Mouse (Mus musculus) limb, embryonic 15.5 days (tissue): Measurements from ENCODE around the gene Hist1h4a. TPM values are rescaled to one million over a fixed set of nuclear protein-coding genes. Genes with fewer than 3 reads are reported as not detected.
"Not testable (repeated sequence)": the region's sequence is repeated elsewhere in the genome, so short reads cannot be mapped to it uniquely, and the experiment has no call there.

Experiments used
- ATAC-seq: fragments of 200-750 bp; cut with Nextera tagmentation; 2 replicates; pipeline ENCODE4 v1.8.0; 2017; ENCODE audit warnings: low read depth, moderate TSS enrichment; ENCODE audit not compliant: insufficient number of reproducible peaks, low FRiP score, low TSS enrichment
- H3K27ac ChIP-seq: fragments of 300-500 bp; sonication (generic); 2 replicates; pipeline ENCODE4 v1.5.1; 2015; ENCODE audit warnings: moderate library complexity, mild to moderate bottlenecking, inconsistent platforms
- H3K27me3 ChIP-seq: fragments of 300-500 bp; sonication (generic); 2 replicates; pipeline ENCODE4 v1.6.1; 2015; ENCODE audit warnings: inconsistent platforms
- H3K36me3 ChIP-seq: fragments of 300-500 bp; sonication (generic); 2 replicates; pipeline ENCODE4 v1.6.1; 2015; ENCODE audit warnings: inconsistent platforms
- H3K4me1 ChIP-seq: fragments of 300-500 bp; sonication (generic); 2 replicates; pipeline ENCODE4 v1.6.1; 2015; ENCODE audit warnings: inconsistent platforms
- H3K4me2 ChIP-seq: fragments of 300-500 bp; sonication (generic); 2 replicates; pipeline ENCODE4 v1.6.1; 2015; ENCODE audit warnings: mild to moderate bottlenecking, inconsistent platforms
- H3K4me3 ChIP-seq: fragments of 300-500 bp; sonication (generic); 2 replicates; pipeline ENCODE4 v1.5.1; 2015; ENCODE audit warnings: mild to moderate bottlenecking, inconsistent platforms
- H3K9ac ChIP-seq: fragments of 300-500 bp; sonication (generic); 2 replicates; pipeline ENCODE4 v1.6.1; 2015; ENCODE audit warnings: inconsistent platforms
- H3K9me3 ChIP-seq: fragments of 300-500 bp; sonication (generic); 2 replicates; pipeline ENCODE4 v1.6.1; 2016; ENCODE audit warnings: inconsistent platforms
- WGBS: fragments of 180-500 bp; shearing (Covaris S2); methylation state at CpG from one replicate; pipeline ENCODE4 v1.1.7; 2015; 5-methylcytosine and 5-hydroxymethylcytosine counted together
- polyA plus RNA-seq: library from polyadenylated mRNA; unstranded; fragments of >200 nt; fragmentation: Nextera tagmentation; extraction: Ambion mirVana; gene quantifications from 2 replicates; pipeline ENCODE4 v1.2.1, GENCODE M21; 2015

Hist1h4a gene
- polyA plus RNA-seq, 1 experiment from 2014 or later = 0.33 TPM

DNA sequence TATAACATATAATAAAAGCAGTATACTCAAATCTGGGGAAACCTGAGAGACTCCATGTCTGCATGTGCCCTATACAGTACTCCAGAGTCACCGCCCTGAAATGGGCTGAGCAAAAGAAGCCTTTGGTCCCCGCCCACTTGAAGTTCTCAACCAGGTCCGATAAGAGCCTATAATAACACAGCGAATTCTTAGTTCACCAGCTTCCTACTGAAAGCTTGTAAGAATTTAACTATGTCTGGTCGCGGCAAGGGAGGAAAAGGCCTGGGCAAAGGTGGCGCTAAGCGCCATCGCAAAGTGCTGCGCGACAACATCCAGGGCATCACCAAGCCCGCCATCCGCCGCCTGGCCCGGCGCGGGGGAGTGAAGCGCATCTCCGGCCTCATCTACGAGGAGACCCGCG lies 4.2 kb downstream of the Hist1h4a start, which contains the start of gene Hist1h4b:
TSS of gene Hist1h4b (plus strand) at position 224 of the 400 bp plus-strand sequence.
- ATAC-seq = peak; percentile 75
- Histone ChIP-seq H3K9me3 (no peaks in the 10 kb centered on the region), H3K4me1 (peaks cover 16% of the 10 kb centered on the region), H3K27me3 (no peaks in the 10 kb centered on the region), H3K9ac (peak within 1 kb of the TSS; percentile 5; the same call in 1 of the 2 replicates), H3K4me2 (peak within 1 kb of the TSS; percentile 60), H3K36me3 (no peaks in the 10 kb centered on the region), H3K4me3 (peak within 1 kb of the TSS; percentile 40), H3K27ac (peak within 1 kb of the TSS; percentile 92)
- WGBS = under 1% methylated on average over 19 of the region's 22 CpGs

DNA sequence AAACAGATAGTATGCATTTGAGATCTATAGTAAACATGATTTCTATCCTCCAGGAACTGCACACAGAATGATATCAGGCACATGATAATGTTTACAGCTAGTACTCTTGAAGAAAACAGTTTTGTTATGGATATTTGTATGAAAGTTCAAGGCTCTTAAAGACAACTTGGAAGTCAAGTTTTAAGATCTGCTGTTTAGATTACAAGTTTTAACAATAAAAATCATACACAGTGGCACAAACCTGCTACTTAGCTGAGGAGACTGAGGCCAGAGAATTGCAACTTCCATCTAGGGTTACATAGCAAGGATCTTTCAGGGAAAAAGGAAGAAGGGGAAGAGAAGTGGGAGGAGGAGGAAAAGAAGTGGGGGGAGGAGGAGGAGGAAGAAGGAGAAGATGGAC lies 6.0 kb downstream of the Hist1h4a start:
- Histone ChIP-seq H3K4me2 (no peak overlapping the region), H3K9ac (no peak overlapping the region), H3K4me1 (peaks cover 7% of the 10 kb centered on the region), H3K4me3 (no peak overlapping the region), H3K36me3 (no peaks in the 10 kb centered on the region), H3K27me3 (no peaks in the 10 kb centered on the region), H3K9me3 (no peaks in the 10 kb centered on the region), H3K27ac (no peak overlapping the region)
- no peak for ATAC-seq

DNA sequence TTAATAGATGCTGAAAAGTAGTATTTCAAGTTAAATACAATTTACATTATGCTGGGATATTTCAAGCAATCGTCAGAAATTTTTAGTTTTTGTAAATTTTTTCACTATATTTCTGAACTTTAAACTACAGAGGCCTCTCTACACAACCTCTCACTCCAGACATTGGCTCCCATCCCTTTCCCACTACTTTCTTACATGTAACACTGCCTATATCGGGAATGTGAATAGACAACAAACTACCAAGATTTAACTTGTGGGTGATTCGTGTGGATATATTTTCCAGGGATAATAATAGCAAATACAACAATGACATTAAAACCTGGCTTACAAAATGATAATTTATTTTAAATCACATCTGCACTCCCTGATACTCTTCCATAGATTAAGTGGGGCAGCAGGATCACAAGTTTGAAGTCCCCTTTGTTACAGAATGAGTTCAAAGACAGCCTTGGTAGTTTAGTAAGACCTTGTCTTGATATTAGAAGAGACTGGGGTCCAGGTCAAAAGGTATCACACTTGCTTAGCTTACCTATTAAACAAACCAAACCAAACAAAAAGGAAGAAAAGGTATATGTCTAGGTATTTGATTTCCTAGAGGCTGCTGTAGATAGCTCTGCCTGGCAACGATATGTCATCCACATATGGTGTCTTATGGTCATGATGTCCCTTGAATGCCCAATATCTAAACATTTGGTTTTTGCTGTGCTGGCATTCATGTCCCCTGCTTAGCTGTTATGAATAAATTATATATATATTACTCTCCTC lies 7.5 kb downstream of the Hist1h4a start:
- H3K9ac ChIP-seq = no peak overlapping the region
- peak overlapping the region; percentile 50; the same call in 1 of the 2 replicates for H3K27ac ChIP-seq
- H3K4me3 ChIP-seq = no peak overlapping the region
- H3K4me2 ChIP-seq = no peak overlapping the region
- H3K4me1 ChIP-seq = 0 out of 2 replicates have a peak, but pooled peaks cover 5% of the 10 kb centered on the region
- H3K36me3 ChIP-seq = no peaks in the 10 kb centered on the region
- H3K27me3 ChIP-seq = no peaks in the 10 kb centered on the region
- no peaks in the 10 kb centered on the region for H3K9me3 ChIP-seq
- WGBS = 49% methylated on average over 4 of the region's 4 CpGs
- no peak for ATAC-seq

DNA sequence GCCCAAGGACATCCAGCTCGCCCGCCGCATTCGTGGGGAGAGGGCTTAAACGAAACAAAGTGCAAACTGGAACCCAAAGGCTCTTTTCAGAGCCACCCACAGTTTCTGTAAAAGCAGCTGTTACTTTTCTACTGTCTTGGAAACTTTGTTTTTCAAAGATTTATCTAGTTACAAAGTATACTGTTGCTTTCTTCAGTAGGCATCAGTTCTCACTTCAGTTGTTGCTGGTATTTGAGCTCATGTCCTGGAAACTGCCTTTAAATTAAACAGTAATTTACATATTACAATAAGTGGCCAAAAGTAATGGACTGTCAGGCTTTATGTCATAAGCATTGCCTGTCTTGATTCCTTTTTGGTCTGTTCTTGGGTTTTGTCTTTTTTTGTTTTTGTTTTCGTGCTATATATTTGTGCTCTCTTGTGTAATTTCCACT lies 8.3 kb downstream of the Hist1h4a start:
- Histone ChIP-seq H3K4me2 (peak overlapping the region; percentile 35), H3K4me1 (peaks cover 9% of the 10 kb centered on the region; the same call in 1 of the 2 replicates), H3K27ac (peak overlapping the region; percentile 67), H3K36me3 (no peaks in the 10 kb centered on the region), H3K9ac (no peak overlapping the region), H3K27me3 (no peaks in the 10 kb centered on the region), H3K9me3 (no peaks in the 10 kb centered on the region), H3K4me3 (peak overlapping the region; percentile 30)
- ATAC-seq = no peak
- WGBS = 5% methylated on average over 6 of the region's 6 CpGs

DNA sequence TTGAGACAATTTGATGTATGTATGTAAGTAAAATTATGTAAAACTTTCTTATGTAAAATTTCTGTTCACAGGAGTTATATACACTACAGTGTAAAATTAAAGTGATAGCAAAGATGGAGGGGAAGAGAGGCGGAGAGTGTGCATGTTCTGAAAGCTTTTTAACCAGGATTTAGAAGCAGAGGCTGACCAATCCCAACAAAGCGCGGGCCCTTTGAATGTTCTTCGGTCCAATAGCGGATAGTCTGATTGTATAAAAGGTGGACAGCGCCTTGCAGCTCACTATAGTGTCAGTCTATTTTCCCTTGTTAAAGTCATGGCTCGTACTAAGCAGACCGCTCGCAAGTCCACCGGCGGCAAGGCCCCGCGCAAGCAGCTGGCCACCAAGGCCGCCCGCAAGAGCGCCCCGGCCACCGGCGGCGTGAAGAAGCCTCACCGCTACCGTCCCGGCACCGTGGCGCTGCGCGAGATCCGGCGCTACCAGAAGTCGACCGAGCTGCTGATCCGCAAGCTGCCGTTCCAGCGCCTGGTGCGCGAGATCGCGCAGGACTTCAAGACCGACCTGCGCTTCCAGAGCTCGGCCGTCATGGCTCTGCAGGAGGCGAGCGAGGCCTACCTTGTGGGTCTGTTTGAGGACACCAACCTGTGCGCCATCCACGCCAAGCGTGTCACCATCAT lies 8.8 kb downstream of the Hist1h4a start, which contains the start of gene Hist1h3b:
TSS of gene Hist1h3b (plus strand) at position 201 of the 675 bp plus-strand sequence.
- H3K36me3 ChIP-seq, H3K27me3 ChIP-seq, H3K9me3 ChIP-seq, H3K4me1 ChIP-seq: not testable (repeated sequence)
- H3K27ac ChIP-seq = peak within 1 kb of the TSS; percentile 94
- H3K4me2 ChIP-seq = peak within 1 kb of the TSS; percentile 67
- peak; percentile 84 for ATAC-seq
- peak within 1 kb of the TSS; percentile 44 for H3K4me3 ChIP-seq
- 0 out of 2 replicates have a peak within 1 kb of the TSS, but pooled peaks have one; percentile 23 for H3K9ac ChIP-seq
- WGBS = under 1% methylated on average over 16 of the region's 47 CpGs

DNA sequence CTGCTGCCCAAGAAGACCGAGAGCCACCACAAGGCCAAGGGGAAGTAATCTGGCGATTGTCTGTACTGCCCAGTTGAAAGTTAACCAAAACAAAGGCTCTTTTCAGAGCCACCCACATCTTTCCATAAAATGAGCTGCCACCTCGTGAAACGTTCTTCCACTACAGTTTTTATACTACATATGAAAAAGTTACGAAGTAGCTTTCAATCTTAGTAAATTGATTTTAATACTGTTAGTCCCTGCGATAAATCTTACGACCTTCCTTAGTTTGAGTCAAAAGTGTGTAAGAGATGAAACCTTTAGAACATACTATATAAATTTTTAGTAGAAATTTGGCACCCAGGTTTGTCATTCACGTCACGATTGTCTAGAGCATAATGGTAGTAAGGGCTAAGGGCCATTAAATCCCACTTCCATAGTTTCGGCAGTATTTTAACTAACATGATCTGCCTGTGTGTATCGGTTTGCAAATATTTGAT lies 9.5 kb downstream of the Hist1h4a start:
- H3K27ac ChIP-seq = peak overlapping the region; percentile 94
- no peaks in the 10 kb centered on the region for H3K36me3 ChIP-seq
- peak overlapping the region; percentile 67 for H3K4me2 ChIP-seq
- ATAC-seq = no peak
- H3K27me3 ChIP-seq = no peaks in the 10 kb centered on the region
- peak overlapping the region; percentile 44 for H3K4me3 ChIP-seq
- no peak overlapping the region for H3K9ac ChIP-seq
- peaks cover 5% of the 10 kb centered on the region; the same call in 1 of the 2 replicates for H3K4me1 ChIP-seq
- H3K9me3 ChIP-seq = no peaks in the 10 kb centered on the region
- under 1% methylated on average over 11 of the region's 11 CpGs for WGBS

DNA sequence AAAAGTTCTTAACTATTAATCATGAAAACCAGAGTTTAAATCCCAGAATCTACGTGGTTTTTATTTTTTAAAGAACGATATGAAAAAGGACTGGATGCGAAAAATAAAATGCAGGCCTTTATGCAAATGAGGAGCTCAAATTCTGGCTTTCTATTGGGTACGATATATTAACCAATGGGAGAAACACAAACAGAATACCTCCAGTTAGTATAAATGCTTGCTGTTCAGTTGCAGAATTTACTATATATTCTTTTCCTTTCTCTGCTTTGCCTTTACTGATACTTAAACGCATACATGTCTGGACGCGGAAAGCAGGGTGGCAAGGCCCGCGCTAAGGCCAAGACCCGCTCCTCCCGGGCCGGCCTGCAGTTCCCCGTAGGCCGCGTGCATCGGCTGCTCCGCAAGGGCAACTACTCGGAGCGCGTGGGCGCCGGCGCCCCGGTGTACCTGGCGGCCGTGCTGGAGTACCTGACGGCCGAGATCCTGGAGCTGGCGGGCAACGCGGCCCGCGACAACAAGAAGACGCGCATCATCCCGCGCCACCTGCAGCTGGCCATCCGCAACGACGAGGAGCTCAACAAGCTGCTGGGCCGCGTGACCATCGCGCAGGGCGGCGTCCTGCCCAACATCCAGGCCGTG lies 10.1 kb downstream of the Hist1h4a start, which contains the start of gene Hist1h2ab:
TSS of gene Hist1h2ab (plus strand) at position 288 of the 639 bp plus-strand sequence.
- H3K4me3 ChIP-seq = peak within 1 kb of the TSS; percentile 44
- H3K4me2 ChIP-seq = peak within 1 kb of the TSS; percentile 67
- H3K27me3 ChIP-seq, H3K4me1 ChIP-seq, H3K36me3 ChIP-seq, H3K9me3 ChIP-seq: not testable (repeated sequence)
- H3K27ac ChIP-seq = peak within 1 kb of the TSS; percentile 94
- 0 out of 2 replicates have a peak within 1 kb of the TSS, but pooled peaks have one; percentile 23 for H3K9ac ChIP-seq
- under 1% methylated on average over 32 of the region's 47 CpGs for WGBS
- ATAC-seq = 0 out of 2 replicates have a peak, but pooled peaks have one; percentile 41

DNA sequence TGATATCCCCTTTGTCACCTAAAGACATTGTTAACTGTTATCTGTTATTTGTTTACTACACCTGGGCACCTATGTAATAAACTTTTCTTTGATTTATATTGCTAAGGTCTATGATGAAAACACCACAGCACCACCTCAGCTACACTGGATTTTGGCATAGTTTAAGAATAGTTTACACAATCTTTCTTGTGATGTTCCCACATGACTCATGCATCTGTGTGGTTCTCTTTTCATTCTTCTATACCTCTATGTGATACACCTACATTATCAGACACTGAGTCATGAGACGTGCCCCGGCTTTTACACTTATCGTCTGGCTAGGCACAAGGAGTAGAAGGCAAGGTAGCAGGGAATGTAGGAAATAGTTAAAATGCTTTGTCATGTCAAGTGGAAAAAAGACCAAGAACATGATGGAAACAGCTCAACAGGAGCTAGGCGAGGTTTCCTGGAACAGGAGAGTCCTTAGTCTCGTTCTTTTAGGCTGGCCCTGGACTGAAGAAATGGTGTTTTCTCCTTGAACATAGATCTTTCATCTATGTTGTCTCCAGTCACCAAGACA lies 11.4 kb downstream of the Hist1h4a start:
- Histone ChIP-seq H3K4me1 (peaks cover 5% of the 10 kb centered on the region; the same call in 1 of the 2 replicates), H3K36me3 (no peaks in the 10 kb centered on the region), H3K9ac (no peak overlapping the region), H3K9me3 (no peaks in the 10 kb centered on the region), H3K27ac (peak overlapping the region; percentile 82; the same call in 1 of the 2 replicates), H3K4me2 (no peak overlapping the region), H3K27me3 (no peaks in the 10 kb centered on the region), H3K4me3 (no peak overlapping the region)
- no peak for ATAC-seq
- WGBS = 88% methylated on average over 5 of the region's 5 CpGs

DNA sequence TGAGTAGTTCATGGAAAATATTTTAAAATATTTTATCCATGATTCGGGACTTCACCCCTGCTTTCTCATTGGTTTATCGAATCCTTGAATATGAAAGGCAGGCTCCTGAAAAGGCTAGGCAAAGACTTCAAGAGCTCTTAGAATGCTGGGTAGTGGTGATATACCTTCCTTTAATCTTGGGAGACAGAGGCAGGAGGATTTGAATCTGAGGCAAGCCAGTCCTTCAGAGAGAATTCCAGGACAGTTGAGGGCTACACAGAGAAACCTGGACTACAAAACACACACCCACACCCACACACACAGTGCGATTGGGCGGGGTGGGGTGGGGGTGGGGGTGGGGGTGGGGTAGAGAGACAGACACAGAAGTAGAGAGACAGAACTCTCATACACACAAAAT lies 13.1 kb downstream of the Hist1h4a start:
- Histone ChIP-seq H3K4me1 (peaks cover 5% of the 10 kb centered on the region; the same call in 1 of the 2 replicates), H3K9ac (no peak overlapping the region), H3K27ac (peak overlapping the region; percentile 99), H3K36me3 (no peaks in the 10 kb centered on the region), H3K4me3 (no peak overlapping the region), H3K4me2 (0 out of 2 replicates have a peak overlapping the region, but pooled peaks have one; percentile 5), H3K27me3 (no peaks in the 10 kb centered on the region), H3K9me3 (no peaks in the 10 kb centered on the region)
- WGBS = 9% methylated on average over 4 of the region's 4 CpGs
- ATAC-seq = no peak

DNA sequence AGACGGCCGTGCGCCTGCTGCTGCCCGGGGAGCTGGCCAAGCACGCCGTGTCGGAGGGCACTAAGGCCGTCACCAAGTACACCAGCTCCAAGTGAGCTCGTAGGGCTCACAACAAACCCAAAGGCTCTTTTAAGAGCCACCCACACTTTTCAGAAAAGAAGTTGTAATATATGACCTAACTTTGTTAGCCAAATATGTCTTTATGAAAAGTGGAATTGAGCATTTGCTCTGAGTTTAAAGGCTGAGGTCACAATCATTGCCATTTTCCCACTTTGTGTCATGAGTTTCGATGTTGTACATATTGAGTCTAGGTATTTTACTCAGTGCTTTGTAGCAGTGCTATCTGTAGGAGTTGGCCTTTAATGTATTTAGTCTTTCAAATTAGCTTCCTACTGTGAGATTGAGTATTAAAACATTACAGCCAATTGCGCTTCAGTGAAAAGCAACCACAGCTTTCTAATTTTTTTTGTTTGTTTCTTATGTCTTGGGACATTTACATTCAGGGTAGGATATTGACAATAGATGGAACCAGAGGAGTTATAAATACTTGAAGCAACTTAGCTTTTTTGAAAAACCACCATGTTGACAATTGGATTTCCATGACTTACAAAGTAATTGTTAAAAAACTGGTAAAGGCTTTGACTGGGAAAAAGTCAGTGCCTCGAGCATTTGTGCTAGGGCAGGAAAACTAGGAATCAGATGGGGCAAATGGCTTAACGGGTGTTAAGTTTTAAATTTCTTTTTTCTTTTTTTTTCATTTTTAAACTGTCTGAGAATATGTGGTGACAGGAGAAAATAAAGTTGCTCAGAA lies 13.7 kb downstream of the Hist1h4a start:
- Histone ChIP-seq H3K9ac (0 out of 2 replicates have a peak overlapping the region, but pooled peaks have one; percentile 21), H3K36me3 (no peaks in the 10 kb centered on the region), H3K4me1 (peaks cover 5% of the 10 kb centered on the region; the same call in 1 of the 2 replicates), H3K27ac (peak overlapping the region; percentile 99), H3K4me3 (peak overlapping the region; percentile 45), H3K4me2 (peak overlapping the region; percentile 54), H3K9me3 (no peaks in the 10 kb centered on the region), H3K27me3 (no peaks in the 10 kb centered on the region)
- ATAC-seq = no peak
- WGBS = 2% methylated on average over 13 of the region's 13 CpGs
